8 mouse cellular contexts compared by ENCODE assay signal in the genomic region with DNA sequence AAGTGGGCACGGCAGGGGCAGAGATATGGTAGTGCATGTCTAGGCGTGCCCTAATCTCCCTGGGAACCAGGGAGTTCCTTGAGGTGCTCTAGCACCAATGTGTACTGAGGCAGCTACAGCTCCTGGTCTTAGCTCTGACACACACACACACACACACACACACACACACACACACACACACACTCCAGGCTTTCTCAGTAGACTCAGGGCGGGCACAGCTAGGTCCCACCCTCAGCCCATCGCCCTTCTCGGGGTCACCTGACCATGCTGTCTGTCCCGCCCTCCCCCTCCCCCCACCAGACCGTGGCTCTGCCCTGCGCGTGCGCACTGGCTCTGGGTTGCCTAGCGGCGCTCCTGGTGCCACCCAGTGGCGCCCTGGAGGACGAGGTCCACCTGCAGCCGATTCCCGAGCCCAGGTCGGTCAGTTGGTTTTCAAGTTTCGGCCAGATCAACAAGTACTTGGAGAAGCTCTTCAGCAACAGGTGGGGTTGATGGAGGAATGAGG. TPM values are rescaled to one million over a fixed set of nuclear protein-coding genes. Genes with fewer than 3 reads are reported as not detected.
A peak's percentile ranks its signal among the peaks of the same experiment; 100 is the strongest.
DNase-seq lines count a peak whose midpoint lies in the region; ATAC-seq and TF ChIP-seq lines count a peak whose summit lies in the region.

No protein-coding gene starts in this region.

- peaks cover 26% of the 10 kb centered on the region for H3K4me1 ChIP-seq in E14TG2a.4 (replicated peaks; ENCODE audit: low read depth, low read length)
- H3K4me1 ChIP-seq in embryonic fibroblast, embryonic 13.5 days (ENCODE audit: control insufficient read depth, insufficient read depth, low read length) = no peaks in the 10 kb centered on the region
- H3K4me1 ChIP-seq in heart, embryonic 15.5 days (replicated peaks) = peaks cover 16% of the 10 kb centered on the region
- 0 out of 2 replicates have a peak, but pooled peaks cover 6% of the 10 kb centered on the region for H3K4me1 ChIP-seq in lung, embryonic 14.5 days (ENCODE audit: insufficient read depth)

- peak overlapping the region; percentile 64 for H3K4me2 ChIP-seq in heart, embryonic 15.5 days
- H3K4me2 ChIP-seq in lung, embryonic 14.5 days = peak overlapping the region; percentile 56

- peak; percentile 90 for ATAC-seq in heart, embryonic 15.5 days (replicated peaks; ENCODE audit: insufficient number of reproducible peaks, insufficient read depth, low FRiP score, low read depth)
- ATAC-seq in lung, embryonic 14.5 days (ENCODE audit: insufficient read depth) = peak; percentile 90

- TF ChIP-seq POLR2A in brain, embryonic 14.5 days (IDR thresholded peaks at IDR 0.05; ENCODE audit: borderline replicate concordance, extremely low read depth, insufficient read depth, insufficient read length, poor library complexity, severe bottlenecking) = no peak
- peak; percentile 43; the same call in 1 of the 2 replicates for TF ChIP-seq POLR2A in embryonic fibroblast, embryonic 13.5 days (IDR thresholded peaks at IDR 0.05; ENCODE audit: low read depth, low read length)

- TF ChIP-seq CTCF in E14TG2a.4 (conservative IDR thresholded peaks at IDR 0.05; ENCODE audit: low read length) = 0 out of 2 replicates have a peak, but pooled peaks have one; percentile 3
- peak; percentile 61 for TF ChIP-seq CTCF in brain, embryonic 14.5 days (IDR thresholded peaks at IDR 0.05; ENCODE audit: borderline replicate concordance, extremely low read depth, insufficient read depth, insufficient read length)
- TF ChIP-seq CTCF in embryonic fibroblast, embryonic 13.5 days (IDR thresholded peaks at IDR 0.05; ENCODE audit: borderline replicate concordance, insufficient read depth, low read length) = peak; percentile 43
- TF ChIP-seq CTCF in lung, embryonic 14.5 days (IDR thresholded peaks at IDR 0.05; ENCODE audit: low read depth) = peak; percentile 73

- peak overlapping the region; percentile 31; the same call in 1 of the 2 replicates for H3K9ac ChIP-seq in heart, embryonic 15.5 days
- peak overlapping the region; percentile 33; the same call in 1 of the 2 replicates for H3K9ac ChIP-seq in lung, embryonic 14.5 days

- WGBS in heart, embryonic 15.5 days = 3% methylated on average over 18 of the region's 18 CpGs
- WGBS in lung, embryonic 14.5 days = 2% methylated on average over 18 of the region's 18 CpGs

- no peaks in the 10 kb centered on the region for H3K36me3 ChIP-seq in E14TG2a.4 (ENCODE audit: insufficient read depth, low read length)
- no peaks in the 10 kb centered on the region for H3K36me3 ChIP-seq in heart, embryonic 15.5 days
- no peaks in the 10 kb centered on the region for H3K36me3 ChIP-seq in lung, embryonic 14.5 days (ENCODE audit: insufficient read depth)

- no peak overlapping the region for H3K27ac ChIP-seq in embryonic fibroblast, embryonic 13.5 days (ENCODE audit: insufficient read depth, low read length)
- H3K27ac ChIP-seq in heart, embryonic 15.5 days = no peak overlapping the region
- H3K27ac ChIP-seq in lung, embryonic 14.5 days (ENCODE audit: low read depth) = no peak overlapping the region

- H3K27me3 ChIP-seq in E14TG2a.4 (ENCODE audit: insufficient read depth, low read length) = peaks cover 65% of the 10 kb centered on the region
- H3K27me3 ChIP-seq in heart, embryonic 15.5 days = peaks cover 39% of the 10 kb centered on the region
- peaks cover 6% of the 10 kb centered on the region; the same call in 1 of the 2 replicates for H3K27me3 ChIP-seq in lung, embryonic 14.5 days (ENCODE audit: insufficient read depth, low read length)

- no peaks in the 10 kb centered on the region for H3K9me3 ChIP-seq in E14TG2a.4 (ENCODE audit: low read length)
- H3K9me3 ChIP-seq in heart, embryonic 15.5 days (replicated peaks) = no peaks in the 10 kb centered on the region
- H3K9me3 ChIP-seq in lung, embryonic 14.5 days (ENCODE audit: low read depth, low read length) = no peaks in the 10 kb centered on the region

- H3K4me3 ChIP-seq in E14TG2a.4 (replicated peaks; ENCODE audit: low read length) = peak overlapping the region; percentile 66
- H3K4me3 ChIP-seq in embryonic fibroblast, embryonic 13.5 days (ENCODE audit: insufficient read depth, low read length) = no peak overlapping the region
- H3K4me3 ChIP-seq in heart, embryonic 15.5 days = peak overlapping the region; percentile 31
- peak overlapping the region; percentile 17 for H3K4me3 ChIP-seq in lung, embryonic 14.5 days (ENCODE audit: low read depth, low read length)

- peak; percentile 95 for DNase-seq in brain, embryonic 14.5 days (ENCODE audit: low read depth)
- DNase-seq in kidney, postnatal 25 days = peak; percentile 80 to 91
- DNase-seq in lung, embryonic 14.5 days = peak; percentile 83
- peak; percentile 77 for DNase-seq in ovary, postnatal 36 days (ENCODE audit: low spot score)
- peak; percentile 58 to 71 for DNase-seq in urinary bladder, adult 18-20 months (ENCODE audit: low spot score in 2 of 2)

RNA-seq across cellular contexts. Expression of gene Ppy, which starts 4.2 kb away (rescaled TPM):
- polyA plus RNA-seq in brain, embryonic 14.5 days (2012; rRNA removed) = not detected in 2 replicates
- not detected in 2 replicates for polyA plus RNA-seq in embryonic fibroblast, embryonic 13.5 days (2011; ENCODE audit: insufficient read length, low read depth, missing spikeins)
- polyA plus RNA-seq in heart, embryonic 15.5 days (2015; fragmentation: Nextera tagmentation; extraction: Ambion mirVana) = not detected in 2 replicates
- polyA plus RNA-seq in lung, embryonic 14.5 days (2014; fragmentation: Nextera tagmentation; extraction: Ambion mirVana) = not detected in 2 replicates

RNA-seq across cellular contexts. Expression of gene Mpp2, which starts 8.6 kb away (rescaled TPM):
- polyA plus RNA-seq in brain, embryonic 14.5 days (2012; rRNA removed) = 49.9 and 51.5 TPM in 2 replicates
- polyA plus RNA-seq in embryonic fibroblast, embryonic 13.5 days (2011; ENCODE audit: insufficient read length, low read depth, missing spikeins) = 6.8 and 6.9 TPM in 2 replicates
- 6.0 and 9.3 TPM in 2 replicates for polyA plus RNA-seq in heart, embryonic 15.5 days (2015; fragmentation: Nextera tagmentation; extraction: Ambion mirVana)
- polyA plus RNA-seq in lung, embryonic 14.5 days (2014; fragmentation: Nextera tagmentation; extraction: Ambion mirVana) = 4.9 and 6.3 TPM in 2 replicates

RNA-seq across cellular contexts. Expression of gene Pyy, which starts 10.7 kb away (rescaled TPM):
- polyA plus RNA-seq in brain, embryonic 14.5 days (2012; rRNA removed) = 1.8 and 4.0 TPM in 2 replicates
- polyA plus RNA-seq in embryonic fibroblast, embryonic 13.5 days (2011; ENCODE audit: insufficient read length, low read depth, missing spikeins) = not detected in 2 replicates
- not detected in 2 replicates for polyA plus RNA-seq in heart, embryonic 15.5 days (2015; fragmentation: Nextera tagmentation; extraction: Ambion mirVana)
- polyA plus RNA-seq in lung, embryonic 14.5 days (2014; fragmentation: Nextera tagmentation; extraction: Ambion mirVana) = not detected in 2 replicates

RNA-seq across cellular contexts. Expression of gene Nags, which starts 48.4 kb away (rescaled TPM):
- 0.04 and 0.05 TPM in 2 replicates for polyA plus RNA-seq in brain, embryonic 14.5 days (2012; rRNA removed)
- not detected in 2 replicates for polyA plus RNA-seq in embryonic fibroblast, embryonic 13.5 days (2011; ENCODE audit: insufficient read length, low read depth, missing spikeins)
- polyA plus RNA-seq in heart, embryonic 15.5 days (2015; fragmentation: Nextera tagmentation; extraction: Ambion mirVana) = 0.24 TPM in 1 of 2 replicates, not detected in the other
- polyA plus RNA-seq in lung, embryonic 14.5 days (2014; fragmentation: Nextera tagmentation; extraction: Ambion mirVana) = not detected in 2 replicates

RNA-seq across cellular contexts. Expression of gene Cd300lg, which starts 55.6 kb away (rescaled TPM):
- polyA plus RNA-seq in brain, embryonic 14.5 days (2012; rRNA removed) = 0.11 and 0.15 TPM in 2 replicates
- polyA plus RNA-seq in embryonic fibroblast, embryonic 13.5 days (2011; ENCODE audit: insufficient read length, low read depth, missing spikeins) = not detected in 2 replicates
- polyA plus RNA-seq in heart, embryonic 15.5 days (2015; fragmentation: Nextera tagmentation; extraction: Ambion mirVana) = 7.2 and 8.4 TPM in 2 replicates
- polyA plus RNA-seq in lung, embryonic 14.5 days (2014; fragmentation: Nextera tagmentation; extraction: Ambion mirVana) = 0.17 and 0.23 TPM in 2 replicates

Comparison
In these comparisons a context has a peak if more than half of its experiments do, and no peak if none do; other contexts are left out.
1. CTCF ChIP-seq: peak in every context shown above with its lines; median percentile 73 in lung, embryonic 14.5 days; 61 in brain, embryonic 14.5 days; 43 in embryonic fibroblast, embryonic 13.5 days; 3 in E14TG2a.4.